Mouse (Mus musculus) limb, embryonic 11.5 days (tissue): ENCODE results near the gene Esam. TPM values are rescaled to one million over a fixed set of nuclear protein-coding genes. Genes with fewer than 3 reads are reported as not detected.

ENCODE experiments used
- ATAC-seq: fragments of 200-750 bp; cut with Nextera tagmentation; 2 replicates; pipeline ENCODE4 v1.8.0; 2017; ENCODE audit warnings: low read depth; ENCODE audit not compliant: insufficient number of reproducible peaks, low FRiP score, low TSS enrichment
- DNase-seq: peaks from one replicate; pipeline ENCODE4 v3.0.0-alpha.2; 2015; ENCODE audit warnings: low spot score
- H3K27ac ChIP-seq: fragments of 300-500 bp; sonication (generic); replicated peaks from 2 replicates; pipeline ENCODE4 v1.5.1; 2014; ENCODE audit warnings: low read depth, mild to moderate bottlenecking, low read length
- H3K27me3 ChIP-seq: fragments of 300-500 bp; sonication (generic); 2 replicates; pipeline ENCODE4 v1.6.1; 2014; ENCODE audit warnings: mild to moderate bottlenecking, low read length, mixed read lengths; ENCODE audit not compliant: control insufficient read depth, insufficient read depth
- H3K36me3 ChIP-seq: fragments of 300-500 bp; sonication (generic); 2 replicates; pipeline ENCODE4 v1.6.1; 2014; ENCODE audit warnings: mild to moderate bottlenecking, low read length, moderate library complexity, mixed read lengths; ENCODE audit not compliant: control insufficient read depth, insufficient read depth
- H3K4me1 ChIP-seq: fragments of 300-500 bp; sonication (generic); 2 replicates; pipeline ENCODE4 v1.6.1; 2014; ENCODE audit warnings: low read length, mixed read lengths; ENCODE audit not compliant: control insufficient read depth, insufficient read depth
- H3K4me2 ChIP-seq: fragments of 300-500 bp; sonication (generic); 2 replicates; pipeline ENCODE4 v1.6.1; 2014; ENCODE audit warnings: low read depth, mild to moderate bottlenecking, moderate library complexity; ENCODE audit not compliant: severe bottlenecking
- H3K4me3 ChIP-seq: fragments of 300-500 bp; sonication (generic); 2 replicates; pipeline ENCODE4 v1.5.1; 2014; ENCODE audit warnings: low read depth, low read length
- H3K9ac ChIP-seq: fragments of 300-500 bp; sonication (generic); 2 replicates; pipeline ENCODE4 v1.6.1; 2014; ENCODE audit warnings: mild to moderate bottlenecking, low read length
- H3K9me3 ChIP-seq: fragments of 300-500 bp; sonication (generic); 2 replicates; pipeline ENCODE4 v1.6.1; 2016; ENCODE audit warnings: low read length; ENCODE audit not compliant: control insufficient read depth
- WGBS: fragments of 180-500 bp; shearing (Covaris S2); extraction: QIAGEN DNeasy Blood & Tissue Kit; methylation state at CpG from one replicate; pipeline ENCODE4 v1.1.7; 2014; 5-methylcytosine and 5-hydroxymethylcytosine counted together
- polyA plus RNA-seq: library from polyadenylated mRNA; unstranded; fragments of >200 nt; fragmentation: Nextera tagmentation; extraction: Ambion mirVana; gene quantifications from 2 replicates; pipeline ENCODE4 v1.2.1, GENCODE M21; 2014

Gene Esam
- polyA plus RNA-seq, 1 experiment from 2014 or later, result 30.4 TPM

GRCm38 (mm10) chr9:37583594-37583993, 55.7 kb downstream of the Esam start:
- Histone ChIP-seq H3K36me3 (no peaks in the 10 kb centered on the region), H3K4me2 (no peak overlapping the region), H3K27ac (no peak overlapping the region), H3K4me3 (no peak overlapping the region), H3K9ac (no peak overlapping the region), H3K9me3 (no peaks in the 10 kb centered on the region), H3K4me1 (no peaks in the 10 kb centered on the region), H3K27me3 (no peaks in the 10 kb centered on the region)
- no peak for ATAC-seq
- no peak for DNase-seq
- WGBS, result 87% methylated on average over 5 of the region's 5 CpGs

- Histone ChIP-seq H3K27ac (no peak overlapping the region), H3K36me3 (no peaks in the 10 kb centered on the region), H3K4me2 (no peak overlapping the region), H3K9ac (no peak overlapping the region), H3K27me3 (no peaks in the 10 kb centered on the region), H3K4me3 (no peak overlapping the region), H3K4me1 (no peaks in the 10 kb centered on the region), H3K9me3 (no peaks in the 10 kb centered on the region)
- 84% methylated on average over 4 of the region's 4 CpGs for WGBS
- no peak for DNase-seq
- ATAC-seq, result no peak
Measured at GRCm38 (mm10) chr9:37586718-37587117, 58.8 kb downstream of the Esam start.

Other genes starting within 250 kb of the Esam start
- gene Ccdc15, start 179.6 kb upstream of the Esam start, polyA plus RNA-seq, result 6.1 and 6.6 TPM in 2 replicates
- 0.07 TPM in 1 of 2 replicates, not detected in the other for gene Hepacam, start 160.7 kb upstream of the Esam start, polyA plus RNA-seq
- gene Robo4, start 126.2 kb upstream of the Esam start, polyA plus RNA-seq, result 6.6 and 9.0 TPM in 2 replicates
- gene Robo3, start 94.8 kb upstream of the Esam start, polyA plus RNA-seq, result 0.16 and 0.33 TPM in 2 replicates
- 34.1 and 35.6 TPM in 2 replicates for gene Msantd2, start 38.8 kb upstream of the Esam start, polyA plus RNA-seq
- 0.55 and 0.87 TPM in 2 replicates for gene Vsig2, start 11.2 kb downstream of the Esam start, polyA plus RNA-seq
- 1.7 and 2.6 TPM in 2 replicates for gene Nrgn, start 24.8 kb downstream of the Esam start, polyA plus RNA-seq
- gene Siae, start 27.6 kb downstream of the Esam start, polyA plus RNA-seq, result 5.0 and 7.2 TPM in 2 replicates
- 5.4 and 7.2 TPM in 2 replicates for gene Spa17, start 85.6 kb downstream of the Esam start, polyA plus RNA-seq
- gene Tbrg1, start 129.2 kb downstream of the Esam start, polyA plus RNA-seq, result 135 and 136 TPM in 2 replicates
- gene Panx3, start 141.2 kb downstream of the Esam start, polyA plus RNA-seq, result not detected in 2 replicates
- not detected in 2 replicates for gene Olfr160, start 188.2 kb downstream of the Esam start, polyA plus RNA-seq
- gene Olfr874, start 217.0 kb downstream of the Esam start, polyA plus RNA-seq, result not detected in 2 replicates
- gene Olfr875, start 243.8 kb downstream of the Esam start, polyA plus RNA-seq, result not detected in 2 replicates